Mouse (Mus musculus) embryo, embryonic 9.5 days (tissue): Measurements from ENCODE around the gene Rab3ip.

Source experiments
- DNase-seq: peaks from one replicate; pipeline ENCODE4 v3.0.0-alpha.2; 2017; ENCODE audit errors: extremely low spot score

Rab3ip gene

DNA sequence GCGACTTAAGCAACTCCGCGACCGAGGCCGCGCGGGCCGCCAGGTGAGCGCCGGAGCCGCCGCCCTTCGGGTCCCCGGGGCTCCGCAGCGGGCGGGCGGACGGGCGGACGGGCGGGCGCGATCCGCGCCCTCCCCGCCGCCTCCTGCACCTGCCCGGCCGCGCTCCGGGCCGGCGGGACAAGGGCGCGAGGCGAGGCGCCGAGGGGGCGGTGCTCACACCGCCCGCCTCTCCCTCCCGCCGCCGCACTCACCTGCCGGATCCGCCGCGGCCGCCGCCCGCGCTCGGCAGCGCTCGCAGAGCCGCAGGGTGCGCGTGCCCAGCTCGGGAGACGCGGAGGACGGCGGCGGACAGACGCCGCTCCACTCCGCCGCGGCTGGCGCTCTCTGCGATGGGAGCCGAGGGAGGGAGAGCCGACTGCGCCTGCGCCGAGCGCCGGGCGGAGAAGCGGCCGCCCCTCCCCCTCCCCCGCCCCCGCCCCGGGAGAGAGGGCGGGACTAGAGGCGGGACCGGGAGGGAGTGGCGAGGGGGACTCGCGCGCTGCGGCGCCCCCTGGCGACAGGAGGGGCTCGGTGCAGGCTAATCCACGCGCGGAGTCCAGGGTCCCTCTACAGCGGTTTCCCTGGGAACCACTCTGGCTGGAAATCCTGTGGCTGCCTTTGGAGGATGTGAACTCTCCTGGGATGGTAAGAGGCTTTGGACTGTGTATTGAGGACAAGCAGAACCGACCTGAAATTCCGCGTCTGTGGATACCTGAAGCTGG lies at the start of gene Rab3ip:
TSS of gene Rab3ip (minus strand) at position 761 of the 761 bp plus-strand sequence.
- peak; percentile 98 for DNase-seq

DNA sequence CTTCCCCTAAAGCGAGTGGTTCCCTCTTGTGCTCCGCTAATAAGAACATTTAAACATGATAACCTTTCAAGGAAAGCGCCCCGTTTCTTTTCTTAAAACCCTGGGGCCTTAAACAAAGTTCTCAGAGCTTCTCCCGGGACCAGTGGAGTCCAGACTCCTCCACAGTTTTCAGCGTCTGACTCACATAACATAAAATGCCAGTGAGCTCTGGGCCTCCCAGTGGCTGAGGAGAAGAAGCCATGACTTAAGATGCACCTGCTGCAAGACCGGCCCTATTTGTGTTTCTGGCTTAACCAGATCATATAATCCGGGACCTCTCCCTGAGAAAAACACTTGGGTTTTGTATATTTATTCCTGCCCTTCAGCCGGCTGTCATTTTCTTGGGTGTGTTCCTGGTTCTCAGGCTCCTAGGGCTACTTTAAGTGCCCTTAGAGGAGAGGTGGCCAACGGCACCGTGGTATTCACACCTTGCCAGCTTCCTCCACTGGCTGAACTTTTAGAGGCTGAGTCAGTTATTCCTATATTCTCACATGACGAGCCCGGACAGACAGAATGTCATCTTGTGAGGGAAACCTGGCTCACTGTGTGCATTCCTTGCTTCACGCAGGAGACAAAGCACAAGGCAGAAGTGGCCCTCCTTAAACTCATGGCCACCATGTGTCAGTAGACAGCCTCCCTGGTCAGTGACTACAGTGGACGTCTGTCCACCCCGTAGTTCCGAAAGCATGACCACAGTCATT lies 48.3 kb upstream of the Rab3ip start:
- no peak for DNase-seq

GRCm38 (mm10) chr10:116996236-116996600 lies 45.6 kb upstream of the Rab3ip start:
- DNase-seq = no peak

DNA sequence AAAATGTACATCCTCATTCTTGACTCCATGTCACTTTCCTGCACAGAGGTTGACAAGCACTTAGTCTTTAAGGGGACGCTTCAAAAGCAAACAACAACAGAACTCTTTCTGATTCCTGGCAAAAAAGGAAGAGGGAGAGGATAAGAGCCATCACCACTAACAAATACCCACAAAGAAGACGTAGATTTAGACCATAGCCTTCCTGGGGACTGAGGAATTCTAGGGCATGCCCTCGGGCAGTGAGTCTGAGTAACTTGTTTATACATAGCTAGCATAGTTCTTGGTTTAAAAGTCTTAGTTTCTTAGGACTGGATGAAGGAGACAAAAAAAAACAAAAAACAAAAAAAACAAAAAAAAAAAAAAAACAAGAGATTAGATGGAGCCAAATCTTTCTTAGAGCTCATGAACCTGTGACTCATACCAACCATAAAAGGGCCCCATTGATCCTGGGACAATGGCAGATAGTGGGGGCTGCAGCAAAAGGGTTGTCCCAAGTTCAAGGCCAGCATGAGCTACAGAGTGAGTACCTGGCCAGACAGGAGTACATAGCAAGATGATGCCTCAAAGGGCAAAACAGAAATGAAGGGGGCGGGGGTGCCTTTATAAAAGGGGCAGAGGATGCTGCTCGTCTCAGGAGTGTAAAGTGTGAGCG lies 45.1 kb upstream of the Rab3ip start:
- no peak for DNase-seq

GRCm38 (mm10) chr10:116995162-116995561 lies 44.6 kb upstream of the Rab3ip start:
- no peak for DNase-seq

GRCm38 (mm10) chr10:116993971-116994370 lies 43.4 kb upstream of the Rab3ip start:
- no peak for DNase-seq

GRCm38 (mm10) chr10:116986264-116987082 lies 35.9 kb upstream of the Rab3ip start, which contains the start of gene Best3:
Gene Best3 (plus strand): TSS chr10:116986314.
- no peak for DNase-seq

GRCm38 (mm10) chr10:116984836-116985235 lies 34.3 kb upstream of the Rab3ip start:
- DNase-seq = no peak

- DNase-seq = no peak
Measured at GRCm38 (mm10) chr10:116982526-116982925, 32.0 kb upstream of the Rab3ip start.

GRCm38 (mm10) chr10:116980888-116981287 lies 30.3 kb upstream of the Rab3ip start:
- no peak for DNase-seq

DNA sequence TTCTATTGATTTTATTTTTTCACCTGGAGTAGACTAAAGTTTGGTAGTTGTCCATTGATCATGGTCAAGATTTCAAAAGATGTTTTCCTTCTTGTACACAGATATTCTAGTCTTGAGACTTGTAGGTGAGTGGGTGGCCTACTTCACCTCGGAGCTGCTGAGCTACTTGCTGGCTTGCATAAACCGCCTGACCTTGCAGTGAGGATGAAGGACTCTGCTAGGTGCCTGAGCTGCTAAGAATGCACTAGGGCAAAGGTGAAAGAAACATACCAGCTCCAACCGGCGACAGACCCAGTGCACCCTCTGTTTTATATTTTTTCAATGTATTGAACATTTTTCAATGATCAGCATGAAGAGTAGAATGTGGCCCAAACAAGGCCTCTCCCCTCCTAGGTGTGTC lies 29.7 kb upstream of the Rab3ip start:
- DNase-seq = no peak

- no peak for DNase-seq
Measured at GRCm38 (mm10) chr10:116978841-116979240, 28.3 kb upstream of the Rab3ip start.

DNA sequence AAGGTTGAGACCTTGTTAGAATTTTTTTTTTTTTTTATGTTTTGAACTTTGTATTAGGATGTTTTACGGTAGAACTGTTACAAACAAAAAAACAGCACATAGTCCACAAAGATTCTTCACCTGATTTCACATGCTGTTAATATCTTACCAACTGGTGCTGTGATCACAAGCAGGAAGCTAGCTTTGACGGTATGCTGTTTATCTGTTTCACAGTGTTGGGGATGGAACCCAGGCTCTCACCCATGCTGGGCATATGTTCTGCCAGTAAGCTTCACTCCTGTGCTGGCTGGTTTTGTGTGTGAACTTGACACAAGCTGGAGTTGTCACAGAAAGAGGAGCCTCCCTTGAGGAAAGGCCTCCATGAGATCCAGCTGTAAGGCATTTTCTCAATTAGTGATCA lies 27.3 kb upstream of the Rab3ip start:
- DNase-seq = no peak

- no peak for DNase-seq
Measured at GRCm38 (mm10) chr10:116977455-116977854, 26.9 kb upstream of the Rab3ip start.

- DNase-seq = no peak
Measured at GRCm38 (mm10) chr10:116972509-116972908, 21.9 kb upstream of the Rab3ip start, which contains the start of gene Gm10271. Gene Gm10271 (minus strand): TSS chr10:116972609.

GRCm38 (mm10) chr10:116968741-116969140 lies 18.2 kb upstream of the Rab3ip start:
- DNase-seq = no peak

DNA sequence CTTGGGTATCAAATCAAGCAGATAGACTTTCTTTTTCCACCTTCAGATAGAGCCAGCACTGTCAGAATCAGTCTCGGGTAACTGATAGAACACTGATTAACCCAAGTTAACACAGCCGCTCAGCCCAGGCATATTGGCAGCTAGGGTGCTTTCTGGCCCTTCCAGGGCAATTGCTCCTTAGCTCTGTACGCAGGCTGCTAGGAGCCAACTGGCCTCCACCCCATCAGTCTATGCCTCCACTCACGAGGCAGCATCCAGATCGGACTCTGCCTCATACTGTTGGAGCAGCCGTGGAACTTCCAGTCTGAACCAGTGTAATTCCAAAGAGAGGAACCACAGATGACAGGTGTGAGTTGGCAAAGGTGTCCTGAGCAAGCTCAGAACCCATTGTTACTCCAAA lies 15.5 kb upstream of the Rab3ip start:
- no peak for DNase-seq

DNA sequence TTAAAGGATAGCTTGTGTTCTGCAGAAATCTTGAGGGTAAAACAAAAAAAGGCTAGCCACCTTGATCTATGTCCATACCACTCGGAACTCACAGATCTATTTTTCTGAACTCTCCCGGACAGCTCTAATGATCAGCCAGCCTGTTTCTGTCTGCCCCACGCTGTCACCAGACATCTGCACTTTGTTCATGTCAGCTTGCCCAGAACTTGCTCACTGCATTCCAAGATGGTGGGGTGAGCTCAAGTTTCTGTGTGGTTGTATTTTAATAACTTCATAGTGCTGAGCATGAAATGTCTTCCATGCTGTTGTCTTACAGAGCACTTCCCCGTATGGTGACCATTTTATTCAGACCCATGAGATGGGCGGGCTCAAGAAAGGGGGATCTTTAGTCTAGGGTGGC lies 14.7 kb upstream of the Rab3ip start:
- DNase-seq = no peak

DNA sequence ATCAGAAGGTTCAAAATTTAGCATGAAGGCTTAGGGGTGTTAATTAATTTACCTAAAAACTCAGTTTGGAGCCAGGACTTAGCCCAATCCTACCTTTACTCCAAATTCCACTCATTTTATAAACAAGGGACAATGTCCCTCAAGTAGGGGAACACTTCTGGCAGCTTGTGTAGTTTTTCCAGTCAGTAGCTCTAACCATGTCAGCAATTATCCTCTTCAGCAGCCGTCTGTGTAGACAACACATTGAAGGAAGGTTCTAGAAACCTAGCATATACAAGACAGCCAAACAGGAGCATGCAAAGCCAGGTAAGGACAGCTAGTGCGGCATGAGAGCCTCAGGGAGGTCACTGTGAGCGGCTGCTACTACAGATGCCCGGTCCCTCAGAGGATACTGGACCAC lies 14.0 kb upstream of the Rab3ip start:
- no peak for DNase-seq

- no peak for DNase-seq
Measured at GRCm38 (mm10) chr10:116964084-116964483, 13.5 kb upstream of the Rab3ip start.

DNA sequence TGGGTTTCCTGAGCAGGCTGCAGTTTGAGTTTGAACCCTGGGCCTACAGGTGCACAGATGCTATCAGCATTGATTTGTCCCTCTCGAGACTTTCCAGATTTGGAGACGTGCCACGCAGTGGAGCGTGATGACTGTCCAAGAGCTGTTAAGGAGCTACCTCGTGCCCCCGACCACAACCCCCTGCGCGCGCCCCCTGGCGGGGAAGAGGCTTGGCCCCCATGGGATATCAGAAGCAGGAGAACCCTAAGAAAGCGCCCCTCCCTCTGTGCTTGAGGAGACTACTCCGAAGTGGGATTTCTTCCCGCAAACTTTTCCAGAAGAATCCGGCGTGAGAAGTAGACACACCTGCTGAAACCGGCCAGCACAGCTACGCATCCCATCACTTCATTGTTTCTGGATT lies 12.2 kb upstream of the Rab3ip start:
- no peak for DNase-seq

GRCm38 (mm10) chr10:116962152-116962551 lies 11.6 kb upstream of the Rab3ip start:
- DNase-seq = no peak
